Mouse (Mus musculus) forebrain, embryonic 15.5 days (tissue): ENCODE measurements around the gene Aurkb. TPM values are rescaled to one million over a fixed set of nuclear protein-coding genes. Genes with fewer than 3 reads are reported as not detected.
A peak's percentile ranks its signal among the peaks of the same experiment; 100 is the strongest.

Source experiments
- ATAC-seq: fragments of 200-750 bp; cut with Nextera tagmentation; replicated peaks from 2 replicates; pipeline ENCODE4 v1.8.0; 2017; ENCODE audit warnings: mild to moderate bottlenecking, moderate TSS enrichment, moderate library complexity
- H3K27ac ChIP-seq: fragments of 300-500 bp; sonication (generic); replicated peaks from 2 replicates; pipeline ENCODE4 v1.5.1; 2015; ENCODE audit warnings: mild to moderate bottlenecking, inconsistent platforms
- H3K27me3 ChIP-seq: fragments of 300-500 bp; sonication (generic); 2 replicates; pipeline ENCODE4 v1.6.1; 2015; ENCODE audit warnings: inconsistent platforms
- H3K36me3 ChIP-seq: fragments of 300-500 bp; sonication (generic); 2 replicates; pipeline ENCODE4 v1.6.1; 2015; ENCODE audit warnings: mild to moderate bottlenecking, inconsistent platforms
- H3K4me1 ChIP-seq: fragments of 300-500 bp; sonication (generic); 2 replicates; pipeline ENCODE4 v1.6.1; 2015; ENCODE audit warnings: inconsistent platforms
- H3K4me2 ChIP-seq: fragments of 300-500 bp; sonication (generic); replicated peaks from 2 replicates; pipeline ENCODE4 v1.6.1; 2015; ENCODE audit warnings: mild to moderate bottlenecking, inconsistent platforms
- H3K4me3 ChIP-seq: fragments of 300-500 bp; sonication (generic); 2 replicates; pipeline ENCODE4 v1.5.1; 2015; ENCODE audit warnings: mild to moderate bottlenecking, inconsistent platforms
- H3K9ac ChIP-seq: fragments of 300-500 bp; sonication (generic); replicated peaks from 2 replicates; pipeline ENCODE4 v1.6.1; 2015; ENCODE audit warnings: mild to moderate bottlenecking, inconsistent platforms
- H3K9me3 ChIP-seq: fragments of 300-500 bp; sonication (generic); 2 replicates; pipeline ENCODE4 v1.6.1; 2016; ENCODE audit warnings: inconsistent platforms
- WGBS: fragments of 180-500 bp; shearing (Covaris S2); methylation state at CpG from one replicate; pipeline ENCODE4 v1.1.7; 2015; ENCODE audit warnings: mixed read lengths; 5-methylcytosine and 5-hydroxymethylcytosine counted together
- polyA plus RNA-seq: library from polyadenylated mRNA; unstranded; fragments of >200 nt; fragmentation: Nextera tagmentation; extraction: Ambion mirVana; gene quantifications from 2 replicates; pipeline ENCODE4 v1.2.1, GENCODE M21; 2015

The Aurkb gene
- polyA plus RNA-seq, 1 experiment from 2014 or later, result 68.3 TPM

DNA sequence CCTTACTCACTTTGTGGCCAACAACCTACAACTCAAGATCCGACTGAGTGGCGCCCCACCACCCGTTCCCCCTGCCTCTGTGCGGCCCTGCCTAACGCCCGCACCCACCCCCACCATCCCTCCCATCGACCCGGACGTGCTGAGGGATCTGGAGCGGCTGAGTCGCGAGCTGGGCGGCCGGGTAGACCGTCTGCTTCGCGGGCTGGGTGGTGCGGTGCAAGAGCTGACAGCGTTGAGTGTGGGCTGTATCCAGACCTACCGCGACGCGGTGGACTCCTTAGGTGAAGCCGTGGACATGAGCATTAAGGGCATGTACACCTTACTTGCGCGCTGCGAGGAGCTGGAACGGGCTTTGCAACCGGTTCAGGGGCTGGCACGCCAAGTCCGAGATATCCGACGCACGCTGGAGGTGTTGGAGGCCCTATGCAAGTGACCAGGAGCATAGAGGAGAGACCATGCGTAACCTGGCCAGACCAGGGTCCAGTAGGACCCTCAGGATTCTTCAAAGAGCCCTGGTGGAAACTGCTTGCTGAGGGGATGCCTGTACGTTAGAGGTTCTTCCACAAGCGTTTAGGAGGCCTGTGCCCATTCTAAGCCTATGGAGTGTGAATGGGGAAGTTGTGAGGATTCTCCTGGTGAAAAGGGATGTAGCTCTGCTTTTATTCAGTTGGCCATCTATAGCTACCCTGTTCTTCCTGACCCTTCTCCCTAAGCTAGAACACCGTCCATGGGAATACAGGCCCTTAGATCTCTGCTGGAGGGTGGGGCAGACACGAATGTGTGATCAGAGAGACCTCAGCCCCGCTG is 15.2 kb downstream of the Aurkb start:
- WGBS, result 1% methylated on average over 40 of the region's 40 CpGs
- H3K4me3 ChIP-seq, result peak overlapping the region; percentile 94
- ATAC-seq, result no peak
- H3K27ac ChIP-seq, result peak overlapping the region; percentile 87
- H3K4me2 ChIP-seq, result peak overlapping the region; percentile 91
- no peaks in the 10 kb centered on the region for H3K9me3 ChIP-seq
- H3K27me3 ChIP-seq, result no peaks in the 10 kb centered on the region
- H3K36me3 ChIP-seq, result no peaks in the 10 kb centered on the region
- H3K4me1 ChIP-seq, result peaks cover 45% of the 10 kb centered on the region
- peak overlapping the region; percentile 67 for H3K9ac ChIP-seq

DNA sequence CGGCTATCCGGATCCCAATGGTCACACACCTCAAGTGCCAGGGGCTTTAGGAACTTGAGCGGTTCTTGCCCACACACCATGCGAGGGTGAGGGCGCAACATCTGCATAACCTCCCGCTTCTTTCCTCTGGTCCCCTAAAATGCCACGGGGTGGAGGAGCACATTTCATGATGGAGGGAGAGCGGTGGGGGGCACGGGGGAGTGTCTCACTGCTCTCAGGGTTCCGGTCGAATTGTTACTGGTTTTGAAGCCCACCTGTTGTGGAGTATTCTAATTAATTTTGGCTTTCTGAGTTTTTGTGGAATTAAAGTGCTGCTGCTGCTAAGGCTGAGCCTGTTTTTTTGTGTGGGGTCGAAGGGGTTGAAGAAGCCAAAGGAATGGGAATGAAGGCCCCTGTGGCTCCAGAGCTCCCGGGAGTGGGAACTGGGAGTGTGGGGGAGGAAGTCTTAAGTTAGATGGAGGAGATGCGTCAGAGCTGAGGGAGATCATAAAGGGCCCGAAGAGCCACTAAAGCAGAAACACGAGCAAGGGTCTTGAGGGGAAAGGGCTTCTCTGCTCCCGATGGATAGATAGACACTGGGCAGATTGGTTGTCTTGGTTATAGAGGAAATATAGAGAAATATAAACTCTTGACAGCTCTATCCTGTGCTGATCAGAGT is 15.9 kb downstream of the Aurkb start:
- Histone ChIP-seq H3K9ac (peak overlapping the region; percentile 67), H3K36me3 (no peaks in the 10 kb centered on the region), H3K27me3 (no peaks in the 10 kb centered on the region), H3K9me3 (no peaks in the 10 kb centered on the region), H3K27ac (no peak overlapping the region), H3K4me2 (peak overlapping the region; percentile 91), H3K4me1 (peaks cover 52% of the 10 kb centered on the region), H3K4me3 (peak overlapping the region; percentile 94)
- no peak for ATAC-seq
- WGBS, result 9% methylated on average over 17 of the region's 17 CpGs

DNA sequence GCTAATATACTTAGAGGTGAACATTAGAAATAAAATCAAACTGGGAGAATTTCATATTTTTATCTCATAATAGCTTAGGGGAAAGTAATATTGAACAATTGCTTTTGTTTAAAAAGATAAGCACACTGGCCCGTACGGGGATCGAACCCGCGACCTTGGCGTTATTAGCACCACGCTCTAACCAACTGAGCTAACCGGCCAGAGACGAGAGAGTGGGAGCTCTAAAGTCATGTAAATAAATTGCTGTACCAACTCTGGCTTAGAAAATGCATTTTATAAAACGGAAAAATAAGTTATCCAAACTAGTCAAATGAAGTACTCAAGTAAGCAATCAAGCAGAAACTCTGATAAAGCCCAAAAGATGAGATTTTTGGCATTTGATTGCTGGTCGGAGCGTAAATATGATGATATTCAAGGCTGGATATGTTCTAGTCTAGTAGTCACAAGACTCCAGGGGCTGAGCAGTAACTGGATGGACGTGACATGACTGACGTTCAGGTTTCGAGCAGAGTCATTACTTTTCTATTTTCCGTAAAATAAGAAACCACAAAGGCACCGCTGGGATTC is 16.8 kb downstream of the Aurkb start:
- under 1% methylated on average over 17 of the region's 17 CpGs for WGBS
- no peak overlapping the region for H3K9ac ChIP-seq

DNA sequence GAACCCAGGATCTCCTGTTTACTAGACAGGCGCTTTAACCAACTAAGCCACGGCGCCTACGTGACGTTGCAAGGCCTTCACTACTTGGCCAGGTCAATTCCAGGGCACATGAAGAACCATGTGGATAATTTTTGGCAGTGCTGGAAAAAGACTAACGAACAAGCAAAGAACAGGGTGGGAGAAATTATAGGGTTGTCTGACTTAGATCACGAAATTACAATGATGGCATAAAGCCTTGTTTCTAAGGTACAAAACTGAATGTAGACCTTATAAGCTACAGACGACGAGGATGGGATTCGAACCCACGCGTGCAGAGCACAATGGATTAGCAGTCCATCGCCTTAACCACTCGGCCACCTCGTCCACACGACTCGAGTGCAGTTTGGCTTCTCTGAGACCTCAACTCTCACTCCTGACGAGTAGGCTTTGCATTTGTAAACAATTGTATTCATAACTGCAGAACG is 17.3 kb downstream of the Aurkb start:
- H3K4me3 ChIP-seq, result peak overlapping the region; percentile 66
- H3K27me3 ChIP-seq, result no peaks in the 10 kb centered on the region
- peaks cover 60% of the 10 kb centered on the region for H3K4me1 ChIP-seq
- peak overlapping the region; percentile 91 for H3K4me2 ChIP-seq
- WGBS, result under 1% methylated on average over 19 of the region's 19 CpGs
- H3K27ac ChIP-seq, result peak overlapping the region; percentile 81
- ATAC-seq, result peak; percentile 52
- H3K9me3 ChIP-seq, result no peaks in the 10 kb centered on the region
- H3K9ac ChIP-seq, result peak overlapping the region; percentile 30; the same call in 1 of the 2 replicates
- H3K36me3 ChIP-seq, result no peaks in the 10 kb centered on the region

More for the DNA sequence above, 16.8 kb downstream of the Aurkb start:
- Histone ChIP-seq H3K4me1 (peaks cover 60% of the 10 kb centered on the region), H3K4me2 (peak overlapping the region; percentile 91), H3K9me3 (no peaks in the 10 kb centered on the region), H3K36me3 (no peaks in the 10 kb centered on the region), H3K27me3 (no peaks in the 10 kb centered on the region), H3K27ac (peak overlapping the region; percentile 81), H3K4me3 (peak overlapping the region; percentile 66)
- ATAC-seq, result peak; percentile 0; the same call in 1 of the 2 replicates

DNA sequence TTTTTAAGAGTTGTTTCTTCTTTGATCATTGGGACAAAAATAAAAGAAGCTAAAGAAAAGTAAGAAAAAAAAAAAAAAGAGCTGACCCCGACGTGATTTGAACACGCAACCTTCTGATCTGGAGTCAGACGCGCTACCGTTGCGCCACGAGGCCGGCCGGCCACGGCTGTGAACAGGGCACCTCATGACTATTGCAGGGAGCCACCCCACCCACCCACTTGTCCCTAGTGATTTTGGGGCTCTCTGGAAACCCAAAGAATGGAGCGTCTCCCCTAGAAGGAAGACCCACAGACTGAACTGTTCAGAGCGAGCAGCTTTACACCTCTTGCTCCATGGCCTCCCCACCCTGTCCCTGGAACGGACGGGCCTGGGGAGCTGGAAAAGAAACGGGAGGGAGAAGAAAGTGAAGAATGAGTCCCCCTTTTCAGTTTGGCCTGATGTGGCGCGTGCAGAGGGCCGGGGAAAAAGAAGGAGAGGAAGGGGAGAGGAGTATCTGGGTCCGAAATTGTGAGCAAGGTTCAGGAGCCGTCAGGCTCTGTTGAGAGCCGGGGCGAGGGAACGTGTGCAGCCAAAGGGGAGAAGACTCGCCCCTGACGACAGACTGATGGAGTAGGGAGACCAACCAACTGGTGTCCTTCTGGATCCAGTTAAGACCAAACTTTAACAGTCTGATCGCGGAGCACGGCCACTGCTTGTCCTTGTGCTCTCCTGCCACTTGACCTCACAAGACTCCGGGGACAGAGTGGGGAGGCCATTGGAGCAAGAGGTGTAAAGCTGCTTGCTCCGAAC is 18.2 kb downstream of the Aurkb start:
- WGBS, result under 1% methylated on average over 31 of the region's 31 CpGs
- peak; percentile 20 for ATAC-seq
- no peaks in the 10 kb centered on the region for H3K9me3 ChIP-seq
- H3K27me3 ChIP-seq, result no peaks in the 10 kb centered on the region
- H3K9ac ChIP-seq, result peak overlapping the region; percentile 54
- peaks cover 52% of the 10 kb centered on the region for H3K4me1 ChIP-seq
- H3K36me3 ChIP-seq, result no peaks in the 10 kb centered on the region
- peak overlapping the region; percentile 66 for H3K4me3 ChIP-seq
- peak overlapping the region; percentile 91 for H3K4me2 ChIP-seq
- peak overlapping the region; percentile 81 for H3K27ac ChIP-seq

DNA sequence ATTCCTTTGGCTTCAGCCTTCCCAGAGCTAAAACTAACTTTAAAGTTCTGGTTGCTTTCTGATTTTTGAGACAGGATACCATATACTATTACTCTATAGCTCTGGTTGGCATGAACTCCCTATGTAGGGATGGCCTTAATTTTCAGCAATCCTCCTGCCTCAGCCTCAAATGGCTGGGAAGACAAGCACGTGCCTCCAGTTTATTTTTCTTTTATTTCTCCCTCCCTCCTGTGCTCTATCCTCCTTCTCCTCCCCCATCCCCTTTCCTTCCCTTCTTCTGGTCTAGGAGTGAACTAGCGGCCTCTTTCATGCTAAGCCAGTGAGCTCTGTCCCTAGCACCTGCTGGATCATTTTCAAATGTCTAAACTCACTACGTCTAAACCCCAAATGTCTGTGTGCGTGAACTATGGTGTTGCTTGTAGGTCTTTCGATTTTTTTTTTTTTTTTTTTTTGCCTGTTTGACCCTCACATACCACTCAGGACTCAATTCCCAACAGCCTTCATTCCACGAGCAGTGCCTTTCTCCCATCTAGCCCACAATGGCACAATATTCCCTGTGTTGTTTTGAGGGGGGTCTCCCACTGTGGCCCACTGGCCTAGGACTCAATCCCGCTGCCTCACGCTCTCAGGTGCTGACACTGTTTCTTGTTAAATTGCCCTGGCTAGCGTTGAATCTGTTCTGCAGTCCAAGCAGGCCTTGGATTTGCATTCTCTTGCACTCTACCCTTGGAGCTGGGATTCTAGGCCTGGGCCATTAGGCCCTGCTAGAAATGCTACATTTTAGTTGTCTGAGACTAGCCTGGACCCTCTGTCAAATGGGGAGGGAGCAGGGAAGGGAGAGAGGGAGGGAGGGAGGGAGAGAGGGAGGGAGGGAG is 19.0 kb downstream of the Aurkb start:
- Histone ChIP-seq H3K9me3 (no peaks in the 10 kb centered on the region), H3K4me1 (peaks cover 48% of the 10 kb centered on the region), H3K9ac (peak overlapping the region; percentile 54), H3K4me3 (peak overlapping the region; percentile 66), H3K27me3 (no peaks in the 10 kb centered on the region), H3K36me3 (no peaks in the 10 kb centered on the region), H3K27ac (peak overlapping the region; percentile 73; the same call in 1 of the 2 replicates), H3K4me2 (peak overlapping the region; percentile 91)
- no peak for ATAC-seq
- 46% methylated on average over 9 of the region's 9 CpGs for WGBS

DNA sequence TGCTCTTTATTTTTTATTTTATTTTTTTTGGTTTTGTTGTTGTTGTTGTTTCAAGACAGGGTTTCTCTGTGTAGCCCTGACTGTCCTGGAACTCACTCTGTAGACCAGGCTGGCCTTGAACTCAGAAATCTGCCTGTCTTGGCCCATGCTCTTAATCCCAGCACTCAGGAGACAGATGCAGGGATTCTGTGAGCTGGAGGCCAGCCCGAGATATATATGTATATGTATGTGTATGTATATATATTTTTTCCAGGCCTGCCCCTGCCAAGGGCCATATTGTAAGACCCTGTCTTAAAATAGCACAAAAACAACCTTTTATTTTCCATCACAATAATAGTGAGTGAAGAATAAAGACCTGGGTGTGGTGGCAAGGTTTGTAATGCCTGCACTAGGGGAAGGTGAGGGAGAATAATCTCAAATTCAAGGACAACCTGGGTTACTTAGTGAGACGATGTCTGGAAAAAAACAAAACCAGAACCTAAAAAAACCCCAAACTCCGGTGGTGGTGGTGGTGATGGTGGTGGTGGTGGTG is 20.0 kb downstream of the Aurkb start:
- ATAC-seq, result no peak
- Histone ChIP-seq H3K9ac (no peak overlapping the region), H3K36me3 (no peaks in the 10 kb centered on the region), H3K4me1 (peaks cover 51% of the 10 kb centered on the region), H3K27ac (no peak overlapping the region), H3K4me2 (peak overlapping the region; percentile 89), H3K9me3 (no peaks in the 10 kb centered on the region), H3K4me3 (peak overlapping the region; percentile 45; the same call in 1 of the 2 replicates), H3K27me3 (no peaks in the 10 kb centered on the region)
- 59% methylated on average over 3 of the region's 3 CpGs for WGBS

DNA sequence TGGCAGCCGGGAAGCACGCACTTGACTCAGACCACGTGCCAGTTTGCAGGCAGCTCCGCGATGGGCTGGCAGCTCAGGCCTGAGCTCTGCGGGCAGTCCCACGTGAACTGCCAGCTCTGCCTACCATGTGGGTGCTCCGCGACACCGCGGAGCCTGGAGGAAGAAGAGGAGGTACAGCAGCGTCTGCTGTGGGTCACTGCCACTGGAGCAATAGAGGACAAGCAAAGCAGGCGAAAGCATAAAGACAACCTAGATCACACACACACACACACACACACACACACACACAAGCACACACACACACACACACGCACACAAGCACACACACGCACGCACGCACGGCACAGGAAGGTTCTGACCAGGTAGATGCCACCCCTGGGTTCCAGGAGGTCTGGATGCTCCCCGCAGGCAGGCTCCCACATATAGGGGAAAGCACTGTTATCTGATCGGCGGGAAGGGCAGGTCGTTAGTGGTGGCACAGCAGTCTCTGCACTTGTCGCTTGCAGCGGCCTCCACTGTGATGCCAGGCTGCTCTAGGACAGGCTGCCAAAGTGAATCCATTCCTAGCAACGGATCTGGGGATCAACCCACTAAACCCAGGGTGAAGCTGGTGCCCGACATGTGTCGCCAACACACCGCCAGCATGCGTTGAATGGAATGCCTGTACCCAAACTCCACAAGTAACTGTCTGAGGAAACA is 20.9 kb downstream of the Aurkb start:
- under 1% methylated on average over 29 of the region's 29 CpGs for WGBS
- ATAC-seq, result no peak

DNA sequence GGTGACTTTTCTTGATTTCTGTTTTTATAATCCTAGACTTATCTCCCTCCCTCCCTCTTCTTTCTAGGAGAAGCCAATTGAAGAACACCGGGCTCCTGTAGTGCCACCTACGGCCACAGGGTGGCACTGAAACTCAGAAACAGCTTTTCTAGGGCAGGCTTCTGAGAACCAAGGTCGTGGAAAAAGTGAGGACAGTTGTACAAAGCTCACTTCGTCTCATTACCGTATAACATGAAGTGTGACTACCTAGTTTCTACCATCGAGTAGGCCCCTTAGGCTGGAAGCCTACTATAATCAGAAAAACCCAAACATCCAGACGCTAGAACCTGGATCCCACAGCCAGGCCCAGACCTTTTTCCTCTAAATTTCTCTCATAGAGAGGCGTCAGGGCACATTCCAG is 21.5 kb downstream of the Aurkb start:
- no peak for ATAC-seq
- 12% methylated on average over 8 of the region's 8 CpGs for WGBS
- H3K4me1 ChIP-seq, result peaks cover 46% of the 10 kb centered on the region
- peak overlapping the region; percentile 45 for H3K4me3 ChIP-seq
- no peaks in the 10 kb centered on the region for H3K27me3 ChIP-seq
- no peaks in the 10 kb centered on the region for H3K9me3 ChIP-seq
- no peak overlapping the region; the same call in 1 of the 2 replicates for H3K27ac ChIP-seq
- no peaks in the 10 kb centered on the region for H3K36me3 ChIP-seq
- peak overlapping the region; percentile 55; the same call in 1 of the 2 replicates for H3K9ac ChIP-seq
- H3K4me2 ChIP-seq, result peak overlapping the region; percentile 89

More for the DNA sequence above, 20.9 kb downstream of the Aurkb start:
- Histone ChIP-seq H3K27ac (peak overlapping the region; percentile 56), H3K4me3 (peak overlapping the region; percentile 45), H3K9me3 (no peaks in the 10 kb centered on the region), H3K4me2 (peak overlapping the region; percentile 89), H3K36me3 (no peaks in the 10 kb centered on the region), H3K4me1 (peaks cover 46% of the 10 kb centered on the region), H3K27me3 (no peaks in the 10 kb centered on the region), H3K9ac (peak overlapping the region; percentile 55)

DNA sequence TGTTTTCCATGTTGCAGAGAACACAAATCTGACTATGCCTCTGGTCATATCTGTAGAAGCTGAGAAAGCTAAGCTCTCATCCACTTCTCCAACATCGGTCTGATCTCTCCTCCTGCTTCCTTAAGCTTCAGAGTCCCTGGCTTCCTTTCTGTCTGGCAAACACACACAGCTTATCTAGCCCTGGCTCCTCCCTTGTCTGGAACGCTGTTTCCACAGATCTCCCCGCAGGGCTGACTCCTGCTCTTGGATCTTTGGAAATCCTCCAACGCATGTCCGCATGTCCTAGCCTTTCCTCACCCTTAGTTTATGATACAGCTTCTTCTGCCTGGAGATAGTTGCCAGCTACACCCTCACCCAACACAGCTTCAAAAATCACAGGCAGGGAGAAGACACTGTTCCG is 22.2 kb downstream of the Aurkb start:
- Histone ChIP-seq H3K9me3 (no peaks in the 10 kb centered on the region), H3K4me3 (no peak overlapping the region), H3K4me2 (no peak overlapping the region), H3K27ac (no peak overlapping the region), H3K9ac (no peak overlapping the region), H3K4me1 (peaks cover 46% of the 10 kb centered on the region), H3K27me3 (no peaks in the 10 kb centered on the region), H3K36me3 (no peaks in the 10 kb centered on the region)
- WGBS, result 58% methylated on average over 6 of the region's 6 CpGs
- no peak for ATAC-seq
